In genomic region chr3:130818467-130819030, GRCm38 (mm10) we compare ENCODE assay signal across 8 mouse cellular contexts.
DNase-seq lines count a peak whose midpoint lies in the region; ATAC-seq and TF ChIP-seq lines count a peak whose summit lies in the region.

No protein-coding gene starts in this region.

- peak; percentile 56 to 88 for TF ChIP-seq CTCF in CH12.LX (conservative IDR thresholded peaks at IDR 0.05 in 1 of 2, IDR thresholded peaks at IDR 0.05 in 1 of 2; ENCODE audit: low read depth in 2 of 2, low read length in 2 of 2)

- DNase-seq in CH12.LX (ENCODE audit: extremely low read depth), result peak; percentile 75
- peak; percentile 95 for DNase-seq in forebrain, embryonic 14.5 days (ENCODE audit: low spot score)
- DNase-seq in heart, postnatal 14 days, result peak; percentile 88 to 94
- DNase-seq in large intestine, adult 2 months (ENCODE audit: low read depth, low spot score), result peak; percentile 52
- peak; percentile 60 for DNase-seq in telencephalon, adult 2 months (ENCODE audit: low read depth, low spot score)

- peak; percentile 22; the same call in 1 of the 2 replicates for TF ChIP-seq POLR2A in CH12.LX (IDR thresholded peaks at IDR 0.05; ENCODE audit: low read depth, low read length)

- H3K4me2 ChIP-seq in CH12.LX (ENCODE audit: insufficient read depth, low read depth, poor library complexity, severe bottlenecking), result peak overlapping the region; percentile 81
- H3K4me2 ChIP-seq in forebrain, embryonic 14.5 days (ENCODE audit: low read length), result peak overlapping the region; percentile 54
- peak overlapping the region; percentile 49 for H3K4me2 ChIP-seq in liver, embryonic 16.5 days (ENCODE audit: low read depth, low read length)
- H3K4me2 ChIP-seq in neural tube, embryonic 13.5 days, result peak overlapping the region; percentile 53

- peaks cover 4% of the 10 kb centered on the region for H3K9me3 ChIP-seq in CH12.LX (replicated peaks; ENCODE audit: low read length)
- no peaks in the 10 kb centered on the region for H3K9me3 ChIP-seq in forebrain, embryonic 14.5 days (replicated peaks; ENCODE audit: control insufficient read depth, low read length)
- H3K9me3 ChIP-seq in liver, embryonic 16.5 days (replicated peaks; ENCODE audit: control insufficient read depth, low read length), result no peaks in the 10 kb centered on the region
- H3K9me3 ChIP-seq in neural tube, embryonic 13.5 days, result no peaks in the 10 kb centered on the region

- H3K9ac ChIP-seq in CH12.LX (ENCODE audit: insufficient read depth, low read depth), result peak overlapping the region; percentile 46; the same call in 1 of the 2 replicates
- H3K9ac ChIP-seq in forebrain, embryonic 14.5 days (ENCODE audit: low read length), result peak overlapping the region; percentile 51; the same call in 1 of the 2 replicates
- no peak overlapping the region for H3K9ac ChIP-seq in liver, embryonic 16.5 days (ENCODE audit: low read depth, low read length)
- peak overlapping the region; percentile 55 for H3K9ac ChIP-seq in neural tube, embryonic 13.5 days

- H3K27me3 ChIP-seq in CH12.LX (replicated peaks), result no peaks in the 10 kb centered on the region
- no peaks in the 10 kb centered on the region for H3K27me3 ChIP-seq in forebrain, embryonic 14.5 days (replicated peaks; ENCODE audit: control insufficient read depth, insufficient read depth, low read length)
- no peaks in the 10 kb centered on the region for H3K27me3 ChIP-seq in liver, embryonic 16.5 days (ENCODE audit: control insufficient read depth, insufficient read depth, low read depth, low read length)
- H3K27me3 ChIP-seq in neural tube, embryonic 13.5 days, result no peaks in the 10 kb centered on the region; the same call in 1 of the 2 replicates

- H3K79me2 ChIP-seq in CH12.LX (replicated peaks; ENCODE audit: control insufficient read depth, extremely low read depth, insufficient read depth, poor library complexity, severe bottlenecking), result no peaks in the 10 kb centered on the region

- intact Hi-C loops in heart, postnatal 14 days (cut with DNase I), result loop anchor here (1.0 to 5.0 kb wide), 2 partner anchors 56 to 419 kb away; no protein-coding TSS in a partner anchor

- in situ Hi-C loops in CH12.LX (cut with MboI; ENCODE audit: low pct_ligation_motif_present, low pct_unique_long_range_greater_than_20kb, low sequenced_read_pairs), result no loop called here

- no peak for TF ChIP-seq EP300 in CH12.LX (IDR thresholded peaks at IDR 0.05; ENCODE audit: low read length)

- H3K4me3 ChIP-seq in CH12.LX (replicated peaks in 1 of 3; ENCODE audit: low read depth in 2 of 3, low read length in 2 of 3, poor library complexity in 1 of 3), result peak overlapping the region in 1 of 3 experiments; percentile 23
- peak overlapping the region; percentile 20; the same call in 1 of the 2 replicates for H3K4me3 ChIP-seq in forebrain, embryonic 14.5 days (ENCODE audit: low read depth, low read length)
- H3K4me3 ChIP-seq in liver, embryonic 16.5 days (ENCODE audit: low read depth, low read length), result peak overlapping the region; percentile 21
- H3K4me3 ChIP-seq in neural tube, embryonic 13.5 days, result peak overlapping the region; percentile 28

- peak; percentile 88 for TF ChIP-seq RAD21 in CH12.LX (IDR thresholded peaks at IDR 0.05; ENCODE audit: low read depth, low read length)

- H3K36me3 ChIP-seq in CH12.LX (replicated peaks in 1 of 2; ENCODE audit: control insufficient read depth in 1 of 2, insufficient read depth in 1 of 2, low read length in 1 of 2), result no peaks in the 10 kb centered on the region
- H3K36me3 ChIP-seq in forebrain, embryonic 14.5 days (ENCODE audit: control insufficient read depth, insufficient read depth, low read length), result no peaks in the 10 kb centered on the region
- no peaks in the 10 kb centered on the region for H3K36me3 ChIP-seq in liver, embryonic 16.5 days (ENCODE audit: control insufficient read depth, insufficient read depth)
- no peaks in the 10 kb centered on the region for H3K36me3 ChIP-seq in neural tube, embryonic 13.5 days

- 3% methylated on average over 18 of the region's 18 CpGs for WGBS in forebrain, embryonic 14.5 days
- 5% methylated on average over 18 of the region's 18 CpGs for WGBS in large intestine, adult 2 months
- WGBS in liver, embryonic 16.5 days (ENCODE audit: insufficient replicate concordance), result 3% methylated on average over 18 of the region's 18 CpGs
- 2% methylated on average over 18 of the region's 18 CpGs for WGBS in neural tube, embryonic 13.5 days

- H3K4me1 ChIP-seq in CH12.LX (ENCODE audit: control insufficient read depth in 1 of 2, insufficient read depth in 2 of 2), result peaks cover 0 to 9% of the 10 kb centered on the region in 2 experiments; a peak in 2 of 4 replicates
- H3K4me1 ChIP-seq in forebrain, embryonic 14.5 days (ENCODE audit: control insufficient read depth, insufficient read depth, low read length), result no peaks in the 10 kb centered on the region
- H3K4me1 ChIP-seq in liver, embryonic 16.5 days (ENCODE audit: control insufficient read depth, low read depth, low read length), result no peaks in the 10 kb centered on the region; the same call in 1 of the 2 replicates
- no peaks in the 10 kb centered on the region for H3K4me1 ChIP-seq in neural tube, embryonic 13.5 days (replicated peaks)

- dilution Hi-C loops in CH12.LX (cut with MboI; ENCODE audit: extremely low pct_ligation_motif_present, extremely low pct_unique_long_range_greater_than_20kb, low sequenced_read_pairs), result no loop called here

- peak; percentile 81 for ATAC-seq in cerebellum, adult (ENCODE audit: insufficient number of reproducible peaks, low FRiP score, low TSS enrichment)
- peak; percentile 90 for ATAC-seq in forebrain, embryonic 14.5 days
- no peak for ATAC-seq in liver, embryonic 16.5 days (ENCODE audit: low read depth)
- peak; percentile 82 for ATAC-seq in neural tube, embryonic 13.5 days (ENCODE audit: low read depth)

- no peak overlapping the region for H3K27ac ChIP-seq in CH12.LX (ENCODE audit: insufficient read depth, low read depth)
- H3K27ac ChIP-seq in forebrain, embryonic 14.5 days (ENCODE audit: low read depth, low read length), result no peak overlapping the region
- H3K27ac ChIP-seq in liver, embryonic 16.5 days (ENCODE audit: low read length), result no peak overlapping the region
- H3K27ac ChIP-seq in neural tube, embryonic 13.5 days (replicated peaks), result no peak overlapping the region

TF ChIP-seq in CH12.LX, 34 proteins besides CTCF, POLR2A, EP300 and RAD21:
- TF ChIP-seq NELFE (IDR thresholded peaks at IDR 0.05; ENCODE audit: low read depth, low read length), result no peak
- peak; percentile 52; the same call in 1 of the 2 replicates for TF ChIP-seq TCF12 (IDR thresholded peaks at IDR 0.05; ENCODE audit: low read depth, low read length)
- no peak for TF ChIP-seq HCFC1 (IDR thresholded peaks at IDR 0.05; ENCODE audit: low read depth, low read length)
- no peak for TF ChIP-seq POLR2AphosphoS2 (IDR thresholded peaks at IDR 0.05; ENCODE audit: low read depth, low read length)
- TF ChIP-seq ETS1 (conservative IDR thresholded peaks at IDR 0.05; ENCODE audit: low read depth, low read length), result no peak
- no peak for TF ChIP-seq MAZ (IDR thresholded peaks at IDR 0.05; ENCODE audit: low read depth, low read length)
- TF ChIP-seq RCOR1 (conservative IDR thresholded peaks at IDR 0.05; ENCODE audit: low read depth, low read length), result no peak
- no peak for TF ChIP-seq MXI1 (IDR thresholded peaks at IDR 0.05; ENCODE audit: low read depth, low read length)
- TF ChIP-seq IRF4 (IDR thresholded peaks at IDR 0.05; ENCODE audit: low read depth, low read length), result peak; percentile 73
- peak; percentile 32; the same call in 1 of the 2 replicates for TF ChIP-seq MEF2A (IDR thresholded peaks at IDR 0.05; ENCODE audit: borderline replicate concordance, low read depth, low read length)
- TF ChIP-seq MAX (IDR thresholded peaks at IDR 0.05; ENCODE audit: low read length), result no peak
- TF ChIP-seq SIN3A (IDR thresholded peaks at IDR 0.05; ENCODE audit: low read length), result no peak
- TF ChIP-seq USF2 (conservative IDR thresholded peaks at IDR 0.05; ENCODE audit: low read depth, low read length), result no peak
- peak; percentile 92 for TF ChIP-seq E2F4 (IDR thresholded peaks at IDR 0.05; ENCODE audit: insufficient replicate concordance, low read depth, low read length)
- peak; percentile 89 for TF ChIP-seq CHD2 (IDR thresholded peaks at IDR 0.05; ENCODE audit: low read length)
- no peak; the same call in 1 of the 2 replicates for TF ChIP-seq TBP (conservative IDR thresholded peaks at IDR 0.05; ENCODE audit: low read depth, low read length)
- peak; percentile 86 for TF ChIP-seq SMC3 (IDR thresholded peaks at IDR 0.05; ENCODE audit: low read depth, low read length)
- no peak for TF ChIP-seq KAT2A (IDR thresholded peaks at IDR 0.05; ENCODE audit: insufficient replicate concordance, low read length)
TF ChIP-seq in CH12.LX: peak in this region for 6.
